Mouse (Mus musculus): ENCODE measurements around the gene Kif9. TPM values are rescaled to one million over a fixed set of nuclear protein-coding genes. Genes with fewer than 3 reads are reported as not detected.

Kif9 gene
- polyA plus RNA-seq, 1 experiment from 2014 or later = 1.4 TPM

DNA sequence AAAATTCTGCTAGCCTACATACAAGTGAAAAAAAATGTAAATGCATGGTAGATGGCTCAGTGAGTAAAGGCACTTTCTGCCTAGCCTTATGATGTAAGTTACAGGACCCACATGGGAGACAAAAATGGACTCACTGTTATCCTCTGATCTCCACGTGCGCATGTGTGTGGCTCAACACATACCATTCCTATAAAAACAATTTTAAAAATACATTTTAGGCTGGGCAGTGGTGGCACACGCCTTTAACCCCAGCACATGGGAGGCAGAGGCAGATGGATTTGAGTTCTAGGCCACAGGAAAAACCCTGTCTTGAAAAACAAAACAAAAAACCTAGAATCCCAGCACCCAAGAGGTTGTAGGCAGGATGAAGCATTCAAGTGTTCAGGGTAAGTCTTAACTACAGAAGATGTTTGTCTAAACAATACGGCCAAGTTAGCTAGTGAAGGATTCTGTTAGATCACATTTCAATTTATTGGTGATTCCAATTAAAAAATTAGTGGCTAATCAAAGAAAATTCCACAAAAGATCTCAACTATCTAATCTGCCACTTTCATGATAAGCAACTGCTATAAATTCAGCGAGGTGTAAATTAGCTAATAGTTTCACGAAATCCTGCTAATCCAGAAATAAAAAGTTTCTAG is 54.5 kb downstream of the Kif9 start:
- no peaks in the 10 kb centered on the region for H3K9me3 ChIP-seq (ENCODE audit: control insufficient read depth, low read length)
- H3K27ac ChIP-seq (replicated peaks) = peak overlapping the region; percentile 99; the same call in 1 of the 2 replicates
- no peaks in the 10 kb centered on the region; the same call in 1 of the 2 replicates for H3K4me1 ChIP-seq (replicated peaks; ENCODE audit: control insufficient read depth, insufficient read depth)
- 19% methylated on average over 6 of the region's 6 CpGs for WGBS
- no peaks in the 10 kb centered on the region for H3K27me3 ChIP-seq (ENCODE audit: control insufficient read depth, insufficient read depth, low read length)
- no peak for TF ChIP-seq EP300 (optimal IDR thresholded peaks at IDR 0.05)
- no peak for TF ChIP-seq CTCF (IDR thresholded peaks at IDR 0.05; ENCODE audit: low read depth)
- DNase-seq (ENCODE audit: low spot score) (no peak), ATAC-seq (ENCODE audit: low FRiP score, low TSS enrichment) (no peak)
- H3K9ac ChIP-seq (ENCODE audit: low read length) = peak overlapping the region; percentile 99; the same call in 1 of the 2 replicates
- peak overlapping the region; percentile 68 for H3K4me2 ChIP-seq (replicated peaks; ENCODE audit: low read depth)
- H3K36me3 ChIP-seq (ENCODE audit: control insufficient read depth, insufficient read depth, low read length) = no peaks in the 10 kb centered on the region
- H3K4me3 ChIP-seq (ENCODE audit: low read depth, low read length) = peak overlapping the region; percentile 99

DNA sequence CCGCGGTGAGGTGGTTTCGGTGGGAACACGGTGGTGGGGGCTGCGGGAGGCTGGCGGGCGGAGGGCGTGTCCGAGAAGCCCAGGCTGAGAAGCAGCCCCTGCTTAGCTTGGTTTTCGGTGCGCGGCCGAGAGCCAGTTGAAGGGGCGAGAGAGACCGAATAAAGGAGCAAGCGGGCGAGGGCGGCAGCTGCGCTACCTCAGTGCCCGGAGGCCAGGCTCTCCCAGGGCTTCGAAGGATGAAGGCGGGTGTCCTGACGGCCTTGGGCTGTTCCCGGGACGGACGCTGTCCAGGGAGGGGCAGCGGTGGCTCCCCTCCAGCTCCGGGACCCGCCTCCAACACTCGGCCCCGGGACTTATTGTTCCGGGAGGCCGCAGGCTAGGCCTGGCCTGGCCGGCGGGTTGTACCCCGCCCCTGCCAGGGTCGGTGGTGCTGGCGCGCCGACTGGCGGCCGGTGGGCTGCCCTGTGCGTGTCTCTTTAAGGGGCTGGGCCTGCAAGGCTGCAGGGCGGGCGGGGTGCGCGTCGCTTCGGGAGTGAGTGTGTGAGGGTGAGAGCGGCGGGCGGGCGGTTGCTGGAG is 55.2 kb downstream of the Kif9 start:
- Histone ChIP-seq H3K4me3 (ENCODE audit: low read depth, low read length) (peak overlapping the region; percentile 99), H3K9me3 (ENCODE audit: control insufficient read depth, low read length) (no peaks in the 10 kb centered on the region), H3K4me2 (replicated peaks; ENCODE audit: low read depth) (peak overlapping the region; percentile 68), H3K4me1 (replicated peaks; ENCODE audit: control insufficient read depth, insufficient read depth) (no peaks in the 10 kb centered on the region; the same call in 1 of the 2 replicates), H3K36me3 (ENCODE audit: control insufficient read depth, insufficient read depth, low read length) (no peaks in the 10 kb centered on the region), H3K9ac (ENCODE audit: low read length) (peak overlapping the region; percentile 99), H3K27me3 (ENCODE audit: control insufficient read depth, insufficient read depth, low read length) (no peaks in the 10 kb centered on the region), H3K27ac (replicated peaks) (peak overlapping the region; percentile 99)
- DNase-seq (ENCODE audit: low spot score) (peak; percentile 98), ATAC-seq (ENCODE audit: low FRiP score, low TSS enrichment) (peak; percentile 99)
- under 1% methylated on average over 47 of the region's 53 CpGs for WGBS
- TF ChIP-seq CTCF (IDR thresholded peaks at IDR 0.05; ENCODE audit: low read depth) (peak; percentile 89), EP300 (optimal IDR thresholded peaks at IDR 0.05) (peak; percentile 32)

DNA sequence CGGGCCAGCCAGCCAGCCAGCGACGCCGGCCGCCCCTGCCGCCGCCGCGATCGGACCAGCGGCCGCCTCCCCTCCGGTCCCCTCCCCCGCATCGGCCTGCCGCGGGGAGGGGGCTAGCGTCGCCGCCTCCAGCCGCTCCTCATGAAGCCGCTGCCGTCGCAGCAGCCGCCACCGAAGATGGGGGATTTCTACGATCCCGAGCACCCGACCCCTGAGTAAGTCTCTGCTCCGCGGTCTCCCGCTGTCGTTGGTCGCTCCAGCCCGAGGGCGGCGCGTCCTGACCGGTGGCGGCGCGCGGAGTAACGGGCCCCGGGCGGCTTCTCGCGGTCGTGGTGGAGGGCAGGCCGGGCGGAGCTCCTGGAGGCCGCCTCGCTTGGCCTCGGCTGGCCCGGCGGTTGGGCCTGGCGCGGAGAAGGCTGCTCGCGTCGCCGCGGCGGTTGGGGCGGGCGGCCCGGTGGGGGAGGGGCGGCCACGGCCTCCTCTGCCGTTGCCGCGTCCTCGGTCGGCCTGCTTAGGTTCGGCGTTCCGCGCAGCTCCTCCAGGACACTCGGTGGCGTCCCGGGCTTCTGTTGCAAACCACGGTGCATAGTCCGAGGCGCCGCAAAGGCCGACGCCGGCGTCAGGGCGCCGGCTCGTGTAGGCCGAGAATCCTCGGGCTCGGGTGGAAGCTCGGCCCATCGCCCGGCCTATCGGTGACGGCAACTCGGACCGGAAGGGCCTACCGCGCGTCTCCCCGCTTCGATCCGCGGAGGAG is 56.0 kb downstream of the Kif9 start, which contains the start of gene Setd2:
TSS of gene Setd2 (plus strand) at position 60 of the 754 bp plus-strand sequence.
- peak; percentile 72 for ATAC-seq (ENCODE audit: low FRiP score, low TSS enrichment)

DNA sequence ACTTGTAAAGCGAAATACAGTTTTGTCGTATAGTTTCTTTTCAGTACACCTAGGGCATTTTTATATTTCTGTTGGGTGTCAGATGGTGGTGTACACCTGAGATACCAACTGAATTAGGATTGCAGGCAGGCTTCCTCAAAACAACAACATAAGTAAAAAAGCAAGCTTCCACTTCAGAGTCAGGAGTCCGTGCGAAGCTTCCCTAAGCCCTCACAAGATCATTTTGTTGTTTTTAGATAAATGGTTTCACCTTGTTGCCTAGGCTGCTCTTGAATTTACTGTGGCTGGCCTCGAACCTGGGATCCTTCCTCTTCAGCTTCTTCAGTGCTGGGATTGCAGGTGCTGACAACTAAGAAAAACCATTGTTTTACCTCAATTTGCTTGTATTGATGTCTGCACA is 56.9 kb downstream of the Kif9 start:
- ATAC-seq (ENCODE audit: low FRiP score, low TSS enrichment) (no peak), DNase-seq (ENCODE audit: low spot score) (no peak)
- peak overlapping the region; percentile 99 for H3K9ac ChIP-seq (ENCODE audit: low read length)
- H3K36me3 ChIP-seq (ENCODE audit: control insufficient read depth, insufficient read depth, low read length) = no peaks in the 10 kb centered on the region
- H3K27ac ChIP-seq (replicated peaks) = peak overlapping the region; percentile 99; the same call in 1 of the 2 replicates
- no peaks in the 10 kb centered on the region for H3K9me3 ChIP-seq (ENCODE audit: control insufficient read depth, low read length)
- TF ChIP-seq CTCF (IDR thresholded peaks at IDR 0.05; ENCODE audit: low read depth) (no peak), EP300 (optimal IDR thresholded peaks at IDR 0.05) (no peak)
- 13% methylated on average over 5 of the region's 5 CpGs for WGBS
- H3K27me3 ChIP-seq (ENCODE audit: control insufficient read depth, insufficient read depth, low read length) = no peaks in the 10 kb centered on the region
- H3K4me3 ChIP-seq (ENCODE audit: low read depth, low read length) = peak overlapping the region; percentile 99
- H3K4me1 ChIP-seq (replicated peaks; ENCODE audit: control insufficient read depth, insufficient read depth) = no peaks in the 10 kb centered on the region; the same call in 1 of the 2 replicates
- peak overlapping the region; percentile 68 for H3K4me2 ChIP-seq (replicated peaks; ENCODE audit: low read depth)

More for the DNA sequence above, 56.0 kb downstream of the Kif9 start, which contains the start of gene Setd2:
- no peaks in the 10 kb centered on the region for H3K36me3 ChIP-seq (ENCODE audit: control insufficient read depth, insufficient read depth, low read length)
- TF ChIP-seq EP300 (optimal IDR thresholded peaks at IDR 0.05) = no peak
- TF ChIP-seq CTCF (IDR thresholded peaks at IDR 0.05; ENCODE audit: low read depth) = no peak
- H3K4me1 ChIP-seq (replicated peaks; ENCODE audit: control insufficient read depth, insufficient read depth) = no peaks in the 10 kb centered on the region; the same call in 1 of the 2 replicates
- no peaks in the 10 kb centered on the region for H3K9me3 ChIP-seq (ENCODE audit: control insufficient read depth, low read length)
- peak within 1 kb of the TSS; percentile 99 for H3K9ac ChIP-seq (ENCODE audit: low read length)
- peak within 1 kb of the TSS; percentile 68 for H3K4me2 ChIP-seq (replicated peaks; ENCODE audit: low read depth)
- DNase-seq (ENCODE audit: low spot score) = peak; percentile 73
- WGBS = under 1% methylated on average over 68 of the region's 109 CpGs
- peak within 1 kb of the TSS; percentile 99 for H3K27ac ChIP-seq (replicated peaks)
- peak within 1 kb of the TSS; percentile 99 for H3K4me3 ChIP-seq (ENCODE audit: low read depth, low read length)
- no peaks in the 10 kb centered on the region for H3K27me3 ChIP-seq (ENCODE audit: control insufficient read depth, insufficient read depth, low read length)

DNA sequence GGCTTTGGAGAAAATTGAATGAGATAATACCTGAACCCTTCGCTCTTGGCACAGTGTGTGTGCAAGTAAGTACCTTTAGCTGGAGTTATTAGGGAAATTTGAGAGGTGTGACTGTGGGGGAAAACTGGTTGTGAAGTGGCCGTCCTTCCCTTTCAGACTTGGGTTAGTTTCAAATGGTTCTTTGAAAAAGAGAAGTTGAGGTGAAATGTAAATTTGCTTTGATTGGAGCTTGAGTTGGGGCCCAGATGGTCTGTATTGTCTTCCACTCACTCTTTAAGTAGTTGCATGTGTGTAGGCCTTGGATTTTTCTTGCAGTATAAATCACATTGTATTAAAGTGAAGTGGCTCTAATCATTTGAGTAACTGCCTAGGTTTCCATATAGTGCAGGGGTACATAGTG is 58.4 kb downstream of the Kif9 start:
- Histone ChIP-seq H3K9ac (ENCODE audit: low read length) (no peak overlapping the region), H3K36me3 (ENCODE audit: control insufficient read depth, insufficient read depth, low read length) (no peaks in the 10 kb centered on the region), H3K27me3 (ENCODE audit: control insufficient read depth, insufficient read depth, low read length) (no peaks in the 10 kb centered on the region), H3K4me2 (replicated peaks; ENCODE audit: low read depth) (no peak overlapping the region), H3K4me3 (ENCODE audit: low read depth, low read length) (no peak overlapping the region), H3K9me3 (ENCODE audit: control insufficient read depth, low read length) (no peaks in the 10 kb centered on the region), H3K27ac (replicated peaks) (no peak overlapping the region), H3K4me1 (replicated peaks; ENCODE audit: control insufficient read depth, insufficient read depth) (no peaks in the 10 kb centered on the region; the same call in 1 of the 2 replicates)
- TF ChIP-seq CTCF (IDR thresholded peaks at IDR 0.05; ENCODE audit: low read depth) (no peak), EP300 (optimal IDR thresholded peaks at IDR 0.05) (no peak)
- 73% methylated on average over 2 of the region's 2 CpGs for WGBS
- no peak for ATAC-seq (ENCODE audit: low FRiP score, low TSS enrichment)
- no peak for DNase-seq (ENCODE audit: low spot score)

Measured in stomach, postnatal 0 days (tissue).